Mouse (Mus musculus) right cerebral cortex, postnatal 25 days (tissue): ENCODE measurements at regions not wholly inside any gene's neighbourhood (a gene's known extent, or its start where the extent isn't known, plus 50 kb on each side); places are given as distances from the start of the nearest gene placed in this dataset.

Experiments used
- DNase-seq: peaks from one replicate; pipeline ENCODE4 v3.0.0; 2022

GRCm38 (mm10) chr8:73930344-73930743 is 577.0 kb upstream of the Large1 start:
- peak; percentile 20 for DNase-seq

GRCm38 (mm10) chr8:73925515-73926241 is 572.3 kb upstream of the Large1 start:
- DNase-seq = no peak

GRCm38 (mm10) chr8:73923181-73923580 is 569.8 kb upstream of the Large1 start:
- DNase-seq = peak; percentile 13

- DNase-seq = peak; percentile 5
These were observed 567.8 kb upstream of the Large1 start for GRCm38 (mm10) chr8:73921158-73921557.

- DNase-seq = no peak
These were observed 567.2 kb upstream of the Large1 start for GRCm38 (mm10) chr8:73920564-73920963.

GRCm38 (mm10) chr8:73905071-73905470 is 551.7 kb upstream of the Large1 start:
- DNase-seq = no peak

GRCm38 (mm10) chr8:73903838-73904237 is 550.5 kb upstream of the Large1 start:
- DNase-seq = no peak

GRCm38 (mm10) chr8:73885976-73886375 is 532.6 kb upstream of the Large1 start:
- no peak for DNase-seq

GRCm38 (mm10) chr8:73881606-73882005 is 528.3 kb upstream of the Large1 start:
- no peak for DNase-seq
